Mouse (Mus musculus) c-Kit-positive CD71-positive TER-119-positive erythroid progenitor cells, embryonic 14.5 days (primary cell): ENCODE measurements around the gene Nav1.

Experiments
- DNase-seq: peaks from one replicate; pipeline ENCODE4 v3.0.0-alpha.2; 2013; ENCODE audit warnings: low spot score

Nav1 gene

GRCm38 (mm10) chr1:135515633-135516238 lies 91.4 kb downstream of the Nav1 start:
- no peak for DNase-seq

- no peak for DNase-seq
Observed at GRCm38 (mm10) chr1:135514913-135515632, 92.0 kb downstream of the Nav1 start.

- no peak for DNase-seq
Observed at GRCm38 (mm10) chr1:135514046-135514445, 93.0 kb downstream of the Nav1 start.

- no peak for DNase-seq
Observed at GRCm38 (mm10) chr1:135513464-135513863, 93.6 kb downstream of the Nav1 start.

GRCm38 (mm10) chr1:135510346-135510977 lies 96.6 kb downstream of the Nav1 start:
- no peak for DNase-seq

GRCm38 (mm10) chr1:135509145-135510084 lies 97.7 kb downstream of the Nav1 start:
- DNase-seq, result no peak

GRCm38 (mm10) chr1:135508349-135508634 lies 98.8 kb downstream of the Nav1 start:
- DNase-seq, result no peak

- DNase-seq, result no peak
Observed at GRCm38 (mm10) chr1:135507572-135508348, 99.3 kb downstream of the Nav1 start.

- DNase-seq, result no peak
Observed at GRCm38 (mm10) chr1:135505499-135505898, 101.6 kb downstream of the Nav1 start.

- DNase-seq, result no peak
Observed at GRCm38 (mm10) chr1:135503436-135503835, 103.7 kb downstream of the Nav1 start.

- DNase-seq, result no peak
Observed at GRCm38 (mm10) chr1:135502750-135503149, 104.3 kb downstream of the Nav1 start.

- DNase-seq, result no peak
Observed at GRCm38 (mm10) chr1:135502135-135502534, 105.0 kb downstream of the Nav1 start.

GRCm38 (mm10) chr1:135498455-135499358 lies 108.4 kb downstream of the Nav1 start:
- DNase-seq, result no peak

GRCm38 (mm10) chr1:135495048-135495447 lies 112.0 kb downstream of the Nav1 start:
- no peak for DNase-seq

GRCm38 (mm10) chr1:135493862-135494261 lies 113.2 kb downstream of the Nav1 start:
- DNase-seq, result no peak

GRCm38 (mm10) chr1:135492406-135492805 lies 114.7 kb downstream of the Nav1 start:
- DNase-seq, result no peak

- no peak for DNase-seq
Observed at GRCm38 (mm10) chr1:135490931-135491666, 116.0 kb downstream of the Nav1 start.

- DNase-seq, result no peak
Observed at GRCm38 (mm10) chr1:135488879-135489278, 118.2 kb downstream of the Nav1 start.

GRCm38 (mm10) chr1:135485179-135485578 lies 121.9 kb downstream of the Nav1 start:
- no peak for DNase-seq
